22 mouse cellular contexts compared by ENCODE assay signal in the genomic region with DNA sequence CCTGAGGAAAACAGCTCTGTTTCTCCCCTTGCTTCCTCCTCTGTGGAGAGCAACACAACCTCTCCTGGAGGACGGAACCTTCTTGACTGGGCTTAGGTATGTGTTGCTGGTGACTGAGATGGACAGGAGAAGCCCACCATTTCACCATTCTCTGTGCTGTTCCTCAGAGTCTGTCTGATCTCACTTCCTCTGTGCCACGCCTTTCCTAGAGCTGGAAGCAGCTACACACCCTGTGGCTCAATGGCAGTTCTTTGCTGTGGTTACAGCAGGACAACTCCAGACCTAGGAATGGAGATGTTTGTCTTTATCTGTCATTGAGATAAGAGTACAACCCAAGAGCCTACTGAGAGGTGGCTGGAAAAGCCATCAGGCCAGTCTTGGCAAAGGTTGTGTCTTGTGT. TPM values are rescaled to one million over a fixed set of nuclear protein-coding genes. Genes with fewer than 3 reads are reported as not detected.
"Had no signal": no experiment of that assay in that cellular context is flagged by ENCODE, and none has a peak within 500 bp of the region (broad histone marks: within the 10 kb centered on the region; RNA-seq: fewer than 3 reads in every experiment).

No protein-coding gene starts in this region.

- H3K9me3 ChIP-seq: liver, embryonic 13.5 days; liver, embryonic 15.5 days; midbrain, embryonic 13.5 days; midbrain, embryonic 15.5 days; neural tube, embryonic 13.5 days; neural tube, embryonic 15.5 days; stomach, embryonic 15.5 days had no signal

- H3K27me3 ChIP-seq: liver, embryonic 13.5 days; liver, embryonic 15.5 days; midbrain, embryonic 13.5 days; midbrain, embryonic 15.5 days; neural tube, embryonic 13.5 days; neural tube, embryonic 15.5 days; stomach, embryonic 15.5 days had no signal

- H3K36me3 ChIP-seq: liver, embryonic 13.5 days; liver, embryonic 15.5 days; midbrain, embryonic 13.5 days; midbrain, embryonic 15.5 days; neural tube, embryonic 13.5 days; neural tube, embryonic 15.5 days; stomach, embryonic 15.5 days had no signal

- H3K4me3 ChIP-seq: liver, embryonic 13.5 days; liver, embryonic 15.5 days; megakaryocyte, embryonic 14.5 days; midbrain, embryonic 13.5 days; midbrain, embryonic 15.5 days; myocyte; neural tube, embryonic 13.5 days; neural tube, embryonic 15.5 days; stomach, embryonic 15.5 days had no signal

- H3K9ac ChIP-seq: liver, embryonic 13.5 days; liver, embryonic 15.5 days; liver, postnatal 0 days; lung, embryonic 14.5 days; midbrain, embryonic 13.5 days; midbrain, embryonic 15.5 days; neural tube, embryonic 13.5 days; neural tube, embryonic 15.5 days; stomach, embryonic 15.5 days had no signal

- H3K27ac ChIP-seq: liver, embryonic 13.5 days; liver, embryonic 15.5 days; macrophage; midbrain, embryonic 13.5 days; midbrain, embryonic 15.5 days; neural tube, embryonic 13.5 days; neural tube, embryonic 15.5 days; stomach, postnatal 0 days had no signal

- ATAC-seq: liver, postnatal 0 days; midbrain, embryonic 13.5 days; midbrain, embryonic 15.5 days had no signal

- DNase-seq: liver, embryonic 13.5 days; liver, postnatal 0 days; lung, postnatal 14 days; lung, postnatal 36 days; retina, postnatal 1 day; right cerebral cortex, adult 18-20 months; right cerebral cortex, postnatal 25 days; thymus, adult 2 months; thymus, postnatal 25 days; thymus, postnatal 4 days had no signal

- H3K4me2 ChIP-seq: liver, embryonic 11.5 days; liver, embryonic 13.5 days; liver, embryonic 15.5 days; lung, embryonic 14.5 days; midbrain, embryonic 13.5 days; midbrain, embryonic 15.5 days; neural tube, embryonic 13.5 days; neural tube, embryonic 15.5 days; stomach, embryonic 15.5 days had no signal

RNA-seq across cellular contexts. Expression of a gene that starts 25.9 kb away (rescaled TPM):
- polyA plus RNA-seq: liver, embryonic 11.5 days; liver, embryonic 13.5 days; liver, embryonic 15.5 days; liver, postnatal 0 days; macrophage had no signal
